Mouse (Mus musculus): ENCODE measurements around the gene Taf1c. TPM values are rescaled to one million over a fixed set of nuclear protein-coding genes. Genes with fewer than 3 reads are reported as not detected.
A peak's percentile ranks its signal among the peaks of the same experiment; 100 is the strongest.

Taf1c gene
- polyA plus RNA-seq (2012; ENCODE audit: insufficient read depth, low replicate concordance): 17.5 and 54.6 TPM in 2 replicates

DNA sequence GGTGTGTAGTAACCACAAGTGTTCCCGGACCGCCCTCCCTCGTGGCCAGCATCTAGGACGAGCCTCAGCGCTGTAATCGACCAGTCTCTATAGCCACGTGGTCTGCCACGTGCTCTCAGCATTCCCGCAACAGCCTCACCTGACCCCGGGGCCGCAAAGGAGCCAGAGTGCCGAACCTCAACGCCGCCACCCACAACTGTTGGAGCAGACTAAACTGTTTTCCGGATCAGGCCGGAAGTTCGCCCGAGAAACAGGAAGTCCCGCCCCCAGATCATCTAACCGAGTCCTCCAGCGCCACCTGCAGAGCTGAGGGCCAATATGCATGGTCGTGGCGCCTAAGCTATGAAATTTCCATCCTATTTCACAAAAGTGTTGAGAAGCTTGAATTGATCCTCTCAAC lies at the start of gene Taf1c:
Taf1c (minus strand) TSS at position 227 of the 400 bp plus-strand sequence.
- Histone ChIP-seq H3K36me3 (replicated peaks; ENCODE audit: low read length) (peaks cover 35% of the 10 kb centered on the region), H3K9me3 (peaks cover 21% of the 10 kb centered on the region), H3K4me3 (replicated peaks) (peak within 1 kb of the TSS; percentile 99), H3K27me3 (replicated peaks) (no peaks in the 10 kb centered on the region), H3K4me1 (peaks cover 25% of the 10 kb centered on the region)
- TF ChIP-seq FLI1 (IDR thresholded peaks at IDR 0.05; ENCODE audit: low read length) (peak; percentile 92), GATA1 (IDR thresholded peaks at IDR 0.05; ENCODE audit: borderline replicate concordance, low read length) (no peak)

DNA sequence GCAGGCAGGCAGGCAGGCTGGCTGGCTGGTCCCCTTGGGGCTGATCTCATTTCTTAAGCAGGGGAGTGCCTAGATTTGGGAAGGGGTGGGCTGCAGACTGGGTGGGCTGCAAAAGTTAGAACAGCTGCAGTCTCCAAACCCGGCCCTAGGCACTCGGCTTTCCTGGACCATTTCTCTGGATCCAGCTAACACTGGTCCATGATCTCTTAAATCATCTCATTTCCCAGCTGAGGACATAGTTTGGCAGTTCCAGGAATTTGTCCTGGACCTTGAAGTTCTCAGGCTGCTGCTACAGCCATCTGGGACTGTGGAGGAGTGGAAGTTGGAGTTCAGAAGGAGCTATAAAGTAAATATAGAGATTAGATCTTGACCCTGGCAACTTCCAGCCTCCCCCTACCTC lies 46.3 kb upstream of the Taf1c start:
- peaks cover 42% of the 10 kb centered on the region for H3K27me3 ChIP-seq (replicated peaks)
- H3K36me3 ChIP-seq (replicated peaks; ENCODE audit: low read length): no peaks in the 10 kb centered on the region
- TF ChIP-seq GATA1 (IDR thresholded peaks at IDR 0.05; ENCODE audit: borderline replicate concordance, low read length): no peak
- no peak for TF ChIP-seq FLI1 (IDR thresholded peaks at IDR 0.05; ENCODE audit: low read length)
- no peak overlapping the region for H3K4me3 ChIP-seq (replicated peaks)
- peaks cover 11% of the 10 kb centered on the region for H3K9me3 ChIP-seq
- H3K4me1 ChIP-seq: peaks cover 7% of the 10 kb centered on the region

DNA sequence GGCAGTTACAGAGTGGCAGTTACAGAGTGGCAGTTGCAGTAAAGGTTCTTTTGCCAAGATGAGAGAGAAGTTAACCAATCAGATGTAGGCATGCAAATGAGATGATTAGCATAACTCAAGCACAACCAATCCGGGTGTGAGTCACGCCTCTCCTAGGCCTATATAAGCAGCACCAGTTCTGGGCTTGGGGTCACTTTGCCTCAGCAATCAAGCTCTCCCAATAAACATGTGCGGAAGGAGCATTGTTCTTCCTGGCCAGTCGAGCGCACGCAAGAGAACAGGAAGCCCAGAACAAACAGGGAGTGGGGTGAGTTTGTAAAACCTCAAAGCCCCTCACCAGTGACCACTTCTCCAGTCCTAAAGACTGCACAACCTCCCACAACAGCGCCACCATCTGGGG lies 41.8 kb upstream of the Taf1c start:
- Histone ChIP-seq H3K4me1 (no peaks in the 10 kb centered on the region), H3K4me3 (replicated peaks) (no peak overlapping the region), H3K36me3 (replicated peaks; ENCODE audit: low read length) (no peaks in the 10 kb centered on the region), H3K9me3 (peaks cover 30% of the 10 kb centered on the region), H3K27me3 (replicated peaks) (peaks cover 42% of the 10 kb centered on the region)
- no peak for TF ChIP-seq FLI1 (IDR thresholded peaks at IDR 0.05; ENCODE audit: low read length)
- no peak for TF ChIP-seq GATA1 (IDR thresholded peaks at IDR 0.05; ENCODE audit: borderline replicate concordance, low read length)

DNA sequence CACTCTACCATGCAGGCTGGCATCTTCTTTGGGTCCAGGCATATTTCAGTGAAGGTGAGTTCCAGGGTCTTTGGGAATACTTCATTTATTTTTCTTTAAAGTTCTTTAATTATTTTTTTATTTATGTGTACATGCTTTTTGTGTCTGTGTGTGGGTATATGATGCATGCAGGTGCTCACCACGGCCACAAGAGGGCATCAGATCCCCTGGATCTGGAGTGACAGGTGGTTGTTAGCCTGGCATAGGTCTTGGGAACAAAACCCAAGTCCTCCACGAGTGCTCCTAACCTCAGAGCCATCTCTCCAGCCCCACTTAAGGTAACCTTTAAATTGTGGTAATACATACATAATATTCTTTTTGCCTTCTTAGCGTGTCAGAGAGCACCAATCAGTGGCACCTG lies 41.2 kb upstream of the Taf1c start:
- no peaks in the 10 kb centered on the region for H3K36me3 ChIP-seq (replicated peaks; ENCODE audit: low read length)
- H3K9me3 ChIP-seq: peaks cover 31% of the 10 kb centered on the region
- H3K4me1 ChIP-seq: no peaks in the 10 kb centered on the region
- peaks cover 38% of the 10 kb centered on the region for H3K27me3 ChIP-seq (replicated peaks)
- TF ChIP-seq GATA1 (IDR thresholded peaks at IDR 0.05; ENCODE audit: borderline replicate concordance, low read length) (no peak), FLI1 (IDR thresholded peaks at IDR 0.05; ENCODE audit: low read length) (no peak)
- no peak overlapping the region for H3K4me3 ChIP-seq (replicated peaks)

DNA sequence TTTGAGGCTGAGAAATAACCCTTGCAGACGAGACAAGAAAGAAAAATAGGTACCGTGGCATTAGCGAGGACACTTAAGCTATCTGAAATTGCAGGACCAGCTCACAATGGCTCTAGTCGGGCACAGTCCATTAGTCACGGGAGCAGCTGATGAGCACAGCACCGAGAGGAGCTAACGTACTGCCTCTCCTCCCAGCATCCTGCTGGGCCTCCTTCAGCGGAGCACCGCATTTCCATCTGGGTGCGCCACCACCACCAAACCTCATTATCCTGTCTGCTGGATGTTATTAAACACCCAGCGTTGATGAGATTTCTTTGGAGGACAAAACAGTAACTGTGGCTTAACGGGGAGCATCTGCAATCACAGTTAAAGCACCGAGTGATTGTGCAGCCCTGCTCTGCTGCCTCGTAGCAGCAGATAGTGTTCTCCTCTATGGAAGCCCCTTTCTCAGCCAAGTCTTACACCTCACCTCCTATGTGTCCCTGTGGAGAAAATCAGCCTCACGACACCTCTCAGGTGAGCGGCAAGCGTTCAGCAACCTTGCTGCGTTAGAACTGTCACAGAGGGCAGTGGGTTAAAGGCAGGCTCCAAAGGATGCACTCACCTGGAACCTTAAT lies 40.1 kb upstream of the Taf1c start:
- Histone ChIP-seq H3K27me3 (replicated peaks) (peaks cover 42% of the 10 kb centered on the region), H3K36me3 (replicated peaks; ENCODE audit: low read length) (no peaks in the 10 kb centered on the region), H3K4me3 (replicated peaks) (no peak overlapping the region), H3K9me3 (peaks cover 31% of the 10 kb centered on the region), H3K4me1 (no peaks in the 10 kb centered on the region)
- TF ChIP-seq FLI1 (IDR thresholded peaks at IDR 0.05; ENCODE audit: low read length) (no peak), GATA1 (IDR thresholded peaks at IDR 0.05; ENCODE audit: borderline replicate concordance, low read length) (no peak)

DNA sequence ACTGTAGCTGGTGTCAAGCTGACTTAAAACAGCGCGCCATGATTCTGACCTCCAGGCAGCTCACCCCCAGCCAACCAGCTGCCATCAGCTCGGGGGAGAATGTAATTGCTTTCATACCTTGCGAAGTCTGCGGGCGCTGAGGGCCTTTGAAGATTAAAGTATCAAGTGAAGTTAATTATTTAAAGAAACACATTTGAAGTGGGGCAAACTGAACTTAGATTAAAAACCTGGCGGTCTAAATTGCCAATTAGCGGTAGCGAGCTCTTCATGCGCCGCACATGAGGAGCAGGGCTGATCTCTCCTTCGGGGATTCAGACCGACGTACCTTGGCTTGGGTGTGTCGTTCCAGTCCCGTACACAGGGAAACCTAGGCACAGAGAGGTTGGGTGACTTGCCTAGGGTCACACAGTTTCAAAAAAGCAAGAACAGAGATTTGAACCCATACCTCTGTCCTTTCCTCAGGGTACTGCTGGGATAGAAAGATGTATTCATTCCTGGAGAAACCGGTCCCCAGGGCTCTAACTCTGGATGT lies 39.5 kb upstream of the Taf1c start:
- Histone ChIP-seq H3K4me1 (no peaks in the 10 kb centered on the region), H3K4me3 (replicated peaks) (no peak overlapping the region), H3K27me3 (replicated peaks) (peaks cover 40% of the 10 kb centered on the region), H3K36me3 (replicated peaks; ENCODE audit: low read length) (no peaks in the 10 kb centered on the region), H3K9me3 (peaks cover 31% of the 10 kb centered on the region)
- TF ChIP-seq FLI1 (IDR thresholded peaks at IDR 0.05; ENCODE audit: low read length) (no peak), GATA1 (IDR thresholded peaks at IDR 0.05; ENCODE audit: borderline replicate concordance, low read length) (no peak)

DNA sequence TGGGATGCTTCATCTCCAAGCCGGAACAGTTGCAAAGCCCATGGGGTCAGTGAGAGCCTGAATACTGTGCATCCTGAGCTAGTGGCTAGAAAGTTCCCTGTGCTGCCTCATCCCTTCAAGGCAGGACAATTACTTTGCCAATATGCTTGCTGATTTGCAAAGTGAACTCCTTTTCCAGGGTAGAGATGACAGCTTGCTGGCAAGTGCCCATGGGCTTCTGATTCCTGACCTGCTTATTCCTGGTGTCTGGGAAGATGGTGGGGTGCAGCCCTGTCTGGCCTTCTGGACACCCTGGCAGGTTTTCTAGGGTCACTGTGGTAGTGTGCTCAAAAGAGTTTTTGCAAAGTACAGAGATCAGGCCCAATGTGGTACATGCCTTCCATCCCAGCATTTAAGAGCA lies 37.9 kb upstream of the Taf1c start:
- Histone ChIP-seq H3K4me1 (no peaks in the 10 kb centered on the region), H3K36me3 (replicated peaks; ENCODE audit: low read length) (no peaks in the 10 kb centered on the region), H3K27me3 (replicated peaks) (peaks cover 37% of the 10 kb centered on the region), H3K9me3 (peaks cover 31% of the 10 kb centered on the region), H3K4me3 (replicated peaks) (no peak overlapping the region)
- TF ChIP-seq FLI1 (IDR thresholded peaks at IDR 0.05; ENCODE audit: low read length): no peak
- TF ChIP-seq GATA1 (IDR thresholded peaks at IDR 0.05; ENCODE audit: borderline replicate concordance, low read length): no peak

DNA sequence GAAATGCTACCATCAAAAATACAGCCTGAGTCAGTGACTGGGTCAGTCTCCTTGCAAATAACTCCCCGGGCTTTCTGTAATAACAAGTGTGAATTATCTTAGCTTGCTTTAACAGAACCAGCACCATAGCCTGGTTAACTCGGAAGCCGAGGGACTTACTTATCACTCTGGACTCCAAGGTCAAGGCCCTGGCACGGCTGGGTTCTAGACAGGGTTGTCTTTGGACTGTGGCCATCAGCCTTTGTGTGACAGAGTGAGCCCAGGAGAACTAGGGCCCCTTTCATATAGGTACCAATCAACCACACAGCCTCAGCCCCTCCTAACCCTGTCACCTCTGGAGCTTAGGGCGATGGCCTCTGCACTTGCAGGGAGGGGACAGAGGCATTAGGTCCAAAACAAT lies 36.0 kb upstream of the Taf1c start:
- Histone ChIP-seq H3K4me1 (no peaks in the 10 kb centered on the region), H3K36me3 (replicated peaks; ENCODE audit: low read length) (no peaks in the 10 kb centered on the region), H3K27me3 (replicated peaks) (peaks cover 56% of the 10 kb centered on the region), H3K9me3 (peaks cover 19% of the 10 kb centered on the region), H3K4me3 (replicated peaks) (no peak overlapping the region)
- TF ChIP-seq GATA1 (IDR thresholded peaks at IDR 0.05; ENCODE audit: borderline replicate concordance, low read length) (no peak), FLI1 (IDR thresholded peaks at IDR 0.05; ENCODE audit: low read length) (no peak)

DNA sequence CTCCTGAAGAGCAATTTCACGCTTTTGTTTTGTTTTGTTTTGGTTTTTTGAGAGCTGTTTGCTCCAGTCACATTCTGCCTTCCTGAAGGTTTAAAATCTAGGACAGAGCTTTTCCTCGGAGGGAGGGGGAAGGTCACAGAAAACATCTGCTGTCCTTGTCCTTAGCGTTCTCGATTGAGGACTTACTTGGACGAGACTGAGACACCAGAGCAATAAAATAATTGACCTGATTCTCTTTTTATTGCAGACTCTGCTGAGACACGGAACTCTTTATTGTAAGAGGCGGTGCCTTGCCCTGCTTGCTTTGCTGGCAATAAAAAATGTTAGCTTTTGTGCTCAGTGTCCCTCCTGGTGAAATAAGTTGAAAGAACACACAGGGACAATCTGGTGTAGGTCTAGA lies 34.8 kb upstream of the Taf1c start:
- Histone ChIP-seq H3K4me1 (no peaks in the 10 kb centered on the region), H3K9me3 (peaks cover 10% of the 10 kb centered on the region), H3K27me3 (replicated peaks) (peaks cover 60% of the 10 kb centered on the region), H3K36me3 (replicated peaks; ENCODE audit: low read length) (no peaks in the 10 kb centered on the region), H3K4me3 (replicated peaks) (no peak overlapping the region)
- no peak for TF ChIP-seq GATA1 (IDR thresholded peaks at IDR 0.05; ENCODE audit: borderline replicate concordance, low read length)
- TF ChIP-seq FLI1 (IDR thresholded peaks at IDR 0.05; ENCODE audit: low read length): no peak

DNA sequence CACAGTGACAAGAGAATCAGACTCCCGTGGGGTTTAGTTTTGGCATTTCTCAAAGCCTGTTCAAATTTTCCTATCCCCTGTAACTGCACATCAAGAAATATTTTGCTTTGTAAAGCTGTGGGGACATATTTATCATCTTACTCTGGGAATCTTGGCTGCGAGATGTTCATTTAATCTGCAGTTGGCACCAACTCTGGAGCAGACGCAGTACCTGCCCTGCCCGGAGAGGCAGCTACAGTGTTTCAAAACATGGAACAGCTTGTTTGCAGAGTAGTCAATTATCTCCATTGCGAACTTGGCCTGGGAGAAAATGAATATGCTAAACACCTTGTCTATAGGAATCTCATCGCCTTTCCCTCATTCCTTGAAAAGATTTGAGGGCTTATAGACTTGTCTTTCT lies 33.2 kb upstream of the Taf1c start:
- Histone ChIP-seq H3K4me1 (no peaks in the 10 kb centered on the region), H3K9me3 (peaks cover 10% of the 10 kb centered on the region), H3K27me3 (replicated peaks) (peaks cover 68% of the 10 kb centered on the region), H3K4me3 (replicated peaks) (no peak overlapping the region), H3K36me3 (replicated peaks; ENCODE audit: low read length) (no peaks in the 10 kb centered on the region)
- no peak for TF ChIP-seq GATA1 (IDR thresholded peaks at IDR 0.05; ENCODE audit: borderline replicate concordance, low read length)
- TF ChIP-seq FLI1 (IDR thresholded peaks at IDR 0.05; ENCODE audit: low read length): no peak

Data from megakaryocyte, embryonic 14.5 days (primary cell).